Mouse (Mus musculus): ENCODE measurements around the gene Msh4. TPM values are rescaled to one million over a fixed set of nuclear protein-coding genes. Genes with fewer than 3 reads are reported as not detected.
A peak's percentile ranks its signal among the peaks of the same experiment; 100 is the strongest.

Gene Msh4
- polyA plus RNA-seq, 1 experiment from 2014 or later, result 0.03 TPM

DNA sequence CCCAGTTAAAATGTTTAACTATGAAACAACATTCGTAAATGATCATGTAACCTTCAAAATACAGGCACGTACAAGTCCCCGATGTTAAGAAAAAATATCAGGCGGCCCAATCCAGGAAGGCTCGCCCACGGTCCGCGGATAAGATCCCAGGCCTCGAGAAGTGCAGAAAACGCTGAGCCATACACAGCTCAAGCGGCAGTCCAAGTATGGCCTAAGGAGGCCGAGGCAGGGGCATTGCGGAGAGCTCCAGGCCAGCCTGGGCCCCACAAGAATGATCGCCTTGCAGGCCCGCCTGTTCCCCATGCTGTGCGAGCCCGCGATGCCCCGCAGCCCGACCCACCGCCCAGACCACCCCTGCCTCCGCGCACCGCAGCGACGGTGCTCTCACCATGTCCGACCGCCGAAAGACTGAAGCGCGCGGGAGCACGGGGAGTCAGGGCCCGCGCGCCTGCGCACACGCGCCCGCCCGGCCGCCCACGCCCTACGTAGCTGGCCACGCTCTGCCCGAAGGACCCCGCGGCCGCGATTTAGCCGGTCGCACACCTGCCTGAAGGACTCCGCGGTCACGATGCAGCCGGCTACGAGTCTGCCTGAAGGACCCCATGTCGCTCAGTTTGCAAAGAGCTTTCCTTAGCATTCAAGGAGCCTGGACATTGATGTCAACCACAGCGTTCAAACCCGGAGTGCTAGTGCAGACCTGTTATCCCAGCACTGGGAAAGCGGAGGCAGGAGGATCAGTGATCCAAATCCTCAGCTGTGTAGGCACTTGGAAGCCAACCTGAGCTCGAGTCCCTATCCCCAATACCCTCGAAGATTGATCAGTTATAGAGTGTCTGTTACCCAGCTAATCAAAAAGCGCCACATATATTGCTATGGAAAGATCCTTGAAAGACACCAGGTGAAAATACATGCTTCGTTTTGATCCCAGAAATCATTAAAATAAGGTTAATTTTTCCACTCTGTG lies 6.9 kb upstream of the Msh4 start, which contains the start of gene Rabggtb:
Rabggtb (minus strand) TSS at position 464 of the 964 bp plus-strand sequence.
- ChIA-PET CTCF (interaction anchor here (0.8 to 1.6 kb wide), 5 partner anchors 8 to 35 kb away, joined by 3 to 5 read pairs (median 3); no protein-coding TSS in a partner anchor), POLR2A (interaction anchor here (0.5 to 1.9 kb wide), 11 partner anchors 14 to 1698 kb away, joined by 3 to 7 read pairs (median 4); partner anchors contain the start of gene Acadm)
- TF ChIP-seq CTCF (IDR thresholded peaks at IDR 0.05), result no peak
- ATAC-seq, result peak; percentile 74
- DNase-seq (ENCODE audit: low read depth, low spot score), result peak; percentile 78
- no peaks in the 10 kb centered on the region for H3K27me3 ChIP-seq
- in situ Hi-C loops (cut with MboI; ENCODE audit: low pct_unique_long_range_greater_than_20kb), result loop anchor here (25.0 kb wide), 2 partner anchors 1174 to 1551 kb away; partner anchors contain the start of genes Fpgt and Lrriq3

DNA sequence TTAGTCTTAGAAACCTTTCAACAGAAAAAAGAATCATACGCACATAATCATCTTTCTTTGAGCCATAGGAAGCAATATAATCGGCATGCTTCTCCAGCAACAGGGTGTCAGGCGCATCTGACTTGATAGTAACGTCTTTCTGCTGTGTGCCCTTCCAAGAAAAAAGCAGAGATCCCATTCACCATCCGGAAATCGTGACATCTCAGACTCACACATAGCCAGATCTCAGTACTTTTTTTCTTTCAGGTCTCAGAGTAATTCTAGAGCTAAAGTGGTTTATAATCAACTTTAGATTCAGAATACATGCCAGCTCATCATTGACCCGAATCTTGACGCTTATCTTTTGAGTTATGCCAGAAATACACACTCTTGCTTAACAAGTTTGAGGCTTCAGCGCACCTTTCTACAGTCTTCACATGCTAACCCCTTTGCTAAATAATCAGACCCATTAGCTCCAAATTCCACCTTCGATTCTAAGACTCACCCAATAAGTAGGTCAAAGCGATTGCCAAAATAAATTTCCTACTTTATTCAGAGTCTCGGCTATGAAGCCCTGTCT lies 6.0 kb upstream of the Msh4 start:
- POLR2A ChIA-PET, result interaction anchor here (0.8 to 1.5 kb wide), 6 partner anchors 14 to 267 kb away, joined by 3 to 5 read pairs (median 4); no protein-coding TSS in a partner anchor
- ATAC-seq, result no peak
- DNase-seq (ENCODE audit: low read depth, low spot score), result no peak
- H3K27me3 ChIP-seq, result no peaks in the 10 kb centered on the region
- in situ Hi-C loops (cut with MboI; ENCODE audit: low pct_unique_long_range_greater_than_20kb), result loop anchor here (25.0 kb wide), 2 partner anchors 1175 to 1550 kb away; partner anchors contain the start of genes Fpgt and Lrriq3
- CTCF ChIA-PET, result interaction anchor here (1.4 to 1.6 kb wide), 2 partner anchors 25 to 36 kb away, joined by 3 to 5 read pairs; no protein-coding TSS in a partner anchor
- TF ChIP-seq CTCF (IDR thresholded peaks at IDR 0.05), result no peak

DNA sequence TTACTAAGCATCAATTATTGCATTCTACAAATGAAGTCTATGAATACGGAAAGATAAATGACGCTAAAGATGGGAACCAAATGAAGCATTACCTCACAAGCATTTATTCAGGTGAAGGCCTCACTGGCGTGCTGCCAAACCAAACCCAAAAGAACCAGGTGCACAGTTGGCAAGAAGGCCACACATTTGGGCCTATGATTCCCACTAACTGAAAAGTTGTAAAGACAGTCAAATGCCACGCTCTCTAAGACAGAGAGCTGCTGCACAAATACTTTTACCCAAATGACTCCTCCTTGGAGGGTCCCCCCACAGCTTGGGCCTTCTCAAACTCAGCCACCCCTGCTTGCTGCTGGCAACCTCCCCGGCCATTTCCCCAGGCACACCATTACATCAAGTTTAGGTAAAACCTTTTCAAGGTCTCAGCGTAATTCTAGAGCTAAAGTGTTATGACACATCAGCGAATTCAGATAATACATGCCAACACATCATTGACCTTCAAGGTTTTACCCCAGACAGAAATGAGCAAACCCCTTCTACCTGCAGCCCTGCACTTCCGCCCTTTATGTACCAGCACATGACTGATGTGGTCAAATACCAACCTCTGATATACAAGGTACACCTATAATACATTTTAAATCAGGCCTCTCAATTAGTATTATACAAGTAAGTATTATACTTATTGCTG lies 5.4 kb upstream of the Msh4 start:
- no peaks in the 10 kb centered on the region for H3K27me3 ChIP-seq
- ChIA-PET CTCF (interaction anchor here (1.6 kb wide), 1 partner anchor 38 kb away, joined by 3 read pairs; no protein-coding TSS in a partner anchor), POLR2A (interaction anchor here (0.8 to 1.5 kb wide), 4 partner anchors 13 to 266 kb away, joined by 3 to 5 read pairs (median 4); no protein-coding TSS in a partner anchor)
- in situ Hi-C loops (cut with MboI; ENCODE audit: low pct_unique_long_range_greater_than_20kb), result loop anchor here (25.0 kb wide), 2 partner anchors 1176 to 1549 kb away; partner anchors contain the start of genes Fpgt and Lrriq3
- ATAC-seq (no peak), DNase-seq (ENCODE audit: low read depth, low spot score) (no peak)
- TF ChIP-seq CTCF (IDR thresholded peaks at IDR 0.05), result no peak

GRCm38 (mm10) chr3:153910489-153910888 lies 4.6 kb upstream of the Msh4 start:
- in situ Hi-C loops (cut with MboI; ENCODE audit: low pct_unique_long_range_greater_than_20kb), result loop anchor here (25.0 kb wide), 2 partner anchors 1177 to 1548 kb away; partner anchors contain the start of genes Fpgt and Lrriq3
- no peak for TF ChIP-seq CTCF (IDR thresholded peaks at IDR 0.05)

DNA sequence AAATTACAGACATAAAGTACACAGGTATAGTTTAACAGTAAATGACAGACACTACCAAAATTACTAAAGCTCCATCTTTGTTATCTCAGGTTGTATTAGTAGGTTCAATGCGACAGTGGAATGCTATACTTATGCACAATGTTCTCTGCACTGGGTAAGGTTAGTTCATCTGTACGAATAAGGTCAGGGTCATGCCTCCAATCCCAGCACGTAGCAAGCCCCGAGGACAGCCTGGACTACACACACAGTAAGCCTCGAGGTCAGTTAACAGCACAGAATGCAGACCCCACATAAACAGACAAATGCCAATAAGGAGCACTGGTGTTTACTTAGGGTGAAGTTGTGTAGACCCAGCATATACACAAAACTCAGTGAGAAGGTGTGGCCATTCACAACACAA lies 3.0 kb upstream of the Msh4 start:
- ChIA-PET POLR2A (interaction anchor here (0.6 to 1.6 kb wide), 2 partner anchors 36 to 323 kb away, joined by 3 to 4 read pairs; no protein-coding TSS in a partner anchor), CTCF (interaction anchor here (0.9 to 1.5 kb wide), 3 partner anchors 9 to 20 kb away, joined by 3 to 4 read pairs (median 3); no protein-coding TSS in a partner anchor)
- in situ Hi-C loops (cut with MboI; ENCODE audit: low pct_unique_long_range_greater_than_20kb), result loop anchor here (25.0 kb wide), 2 partner anchors 1178 to 1547 kb away; partner anchors contain the start of genes Fpgt and Lrriq3
- DNase-seq (ENCODE audit: low read depth, low spot score), result no peak
- H3K27me3 ChIP-seq, result no peaks in the 10 kb centered on the region
- no peak for TF ChIP-seq CTCF (IDR thresholded peaks at IDR 0.05)
- no peak for ATAC-seq

More at GRCm38 (mm10) chr3:153910489-153910888, 4.6 kb upstream of the Msh4 start:
- ChIA-PET POLR2A (interaction anchor here (1.1 kb wide), 1 partner anchor 18 kb away, joined by 4 read pairs; no protein-coding TSS in a partner anchor), CTCF (interaction anchor here (1.6 kb wide), 1 partner anchor 38 kb away, joined by 3 read pairs; no protein-coding TSS in a partner anchor)
- no peaks in the 10 kb centered on the region for H3K27me3 ChIP-seq
- ATAC-seq, result no peak
- no peak for DNase-seq (ENCODE audit: low read depth, low spot score)

DNA sequence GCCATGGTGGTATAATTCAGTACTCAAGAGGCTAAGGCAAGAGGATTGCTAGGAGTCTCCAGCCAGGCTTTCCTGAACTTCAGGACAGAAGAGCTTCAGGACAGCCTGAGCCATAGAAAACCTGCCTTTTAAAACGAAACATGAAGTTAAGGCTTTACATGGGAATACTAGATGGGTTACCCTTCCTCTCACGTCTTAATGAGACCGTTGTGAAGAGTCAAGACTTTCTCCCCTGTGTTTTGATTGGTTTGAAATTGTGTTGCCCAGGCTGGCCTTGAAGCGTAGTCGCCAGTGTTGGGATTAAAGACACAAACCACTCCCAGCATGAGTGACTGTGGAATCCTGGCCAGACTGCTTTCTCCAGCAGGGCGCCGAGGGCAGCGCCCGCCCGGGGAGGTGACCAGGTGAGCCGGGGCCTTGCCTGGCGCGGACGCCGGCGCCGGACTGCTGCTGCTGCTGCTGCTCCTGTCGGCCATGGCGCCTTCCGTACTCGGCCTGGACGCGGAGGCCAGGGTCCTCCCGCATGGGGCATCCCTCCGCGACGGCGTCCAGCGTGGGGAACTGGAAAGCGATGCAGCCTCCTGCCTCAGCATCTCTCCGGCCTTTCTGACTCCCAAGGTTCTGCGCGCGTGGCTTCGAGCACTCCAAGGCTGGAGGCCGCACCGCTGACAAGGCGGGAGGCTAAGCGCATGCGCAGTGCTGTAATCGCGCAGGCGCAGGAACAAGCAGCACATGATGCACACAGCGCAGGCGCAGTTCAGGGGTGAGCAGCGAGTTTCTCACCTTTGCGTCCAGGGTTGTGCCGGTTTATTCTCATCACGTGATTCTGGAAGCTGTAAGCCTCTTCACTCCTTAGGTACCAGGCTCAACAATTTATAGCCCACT lies 445 bp downstream of the Msh4 start:
- DNase-seq (ENCODE audit: low read depth, low spot score), result no peak
- ATAC-seq, result peak; percentile 6

GRCm38 (mm10) chr3:153904586-153904985 lies 1.4 kb downstream of the Msh4 start:
- peak; percentile 86 for ATAC-seq
- POLR2A ChIA-PET, result interaction anchor here (1.3 to 1.4 kb wide), 2 partner anchors 9 to 38 kb away, joined by 3 to 5 read pairs; no protein-coding TSS in a partner anchor

More for the DNA sequence above, 445 bp downstream of the Msh4 start:
- in situ Hi-C loops (cut with MboI; ENCODE audit: low pct_unique_long_range_greater_than_20kb), result loop anchor here (25.0 kb wide), 2 partner anchors 1182 to 1543 kb away; partner anchors contain the start of genes Fpgt and Lrriq3
- POLR2A ChIA-PET, result interaction anchor here (0.7 to 1.4 kb wide), 5 partner anchors 10 to 379 kb away, joined by 3 to 6 read pairs (median 5); no protein-coding TSS in a partner anchor
- H3K27me3 ChIP-seq, result no peaks in the 10 kb centered on the region
- TF ChIP-seq CTCF (IDR thresholded peaks at IDR 0.05), result no peak
- CTCF ChIA-PET, result interaction anchor here (0.6 to 2.1 kb wide), 12 partner anchors 8 to 61 kb away, joined by 3 to 12 read pairs (median 4); partner anchors contain the start of gene Rabggtb

GRCm38 (mm10) chr3:153902595-153902994 lies 3.3 kb downstream of the Msh4 start:
- ChIA-PET POLR2A (no interaction called here), CTCF (no interaction called here)
- H3K27me3 ChIP-seq, result no peaks in the 10 kb centered on the region
- no peak for TF ChIP-seq CTCF (IDR thresholded peaks at IDR 0.05)
- DNase-seq (ENCODE audit: low read depth, low spot score) (no peak), ATAC-seq (no peak)
- in situ Hi-C loops (cut with MboI; ENCODE audit: low pct_unique_long_range_greater_than_20kb), result loop anchor here (25.0 kb wide), 2 partner anchors 1185 to 1540 kb away; partner anchors contain the start of genes Fpgt and Lrriq3

More at GRCm38 (mm10) chr3:153904586-153904985, 1.4 kb downstream of the Msh4 start:
- CTCF ChIA-PET, result interaction anchor here (0.6 to 2.1 kb wide), 14 partner anchors 9 to 62 kb away, joined by 3 to 12 read pairs (median 4); partner anchors contain the start of gene Rabggtb
- in situ Hi-C loops (cut with MboI; ENCODE audit: low pct_unique_long_range_greater_than_20kb), result loop anchor here (25.0 kb wide), 2 partner anchors 1183 to 1542 kb away; partner anchors contain the start of genes Fpgt and Lrriq3
- no peaks in the 10 kb centered on the region for H3K27me3 ChIP-seq
- TF ChIP-seq CTCF (IDR thresholded peaks at IDR 0.05), result peak; percentile 88
- no peak for DNase-seq (ENCODE audit: low read depth, low spot score)
